Mouse (Mus musculus) frontal cortex, adult (tissue): ENCODE data around the gene B4galt5.

ENCODE experiments used
- ATAC-seq: cut with Nextera tagmentation; 2 replicates; pipeline ENCODE4 v1.9.2; 2017; ENCODE audit warnings: mild to moderate bottlenecking, moderate library complexity, mixed read lengths; ENCODE audit not compliant: low TSS enrichment

The B4galt5 gene

GRCm38 (mm10) chr2:167250736-167251337 is 98.1 kb downstream of the B4galt5 start:
- no peak for ATAC-seq

- ATAC-seq, result no peak
Measured at GRCm38 (mm10) chr2:167250003-167250735, 98.8 kb downstream of the B4galt5 start.

GRCm38 (mm10) chr2:167249591-167249990 is 99.4 kb downstream of the B4galt5 start:
- ATAC-seq, result no peak
